Mouse (Mus musculus) ES-CJ7 (cell line): ENCODE data around the gene Dcst1.

Experiments
- DNase-seq: peaks from one replicate; pipeline ENCODE4 v3.0.0; 2011; ENCODE audit warnings: low read depth, low spot score

Gene Dcst1

DNA sequence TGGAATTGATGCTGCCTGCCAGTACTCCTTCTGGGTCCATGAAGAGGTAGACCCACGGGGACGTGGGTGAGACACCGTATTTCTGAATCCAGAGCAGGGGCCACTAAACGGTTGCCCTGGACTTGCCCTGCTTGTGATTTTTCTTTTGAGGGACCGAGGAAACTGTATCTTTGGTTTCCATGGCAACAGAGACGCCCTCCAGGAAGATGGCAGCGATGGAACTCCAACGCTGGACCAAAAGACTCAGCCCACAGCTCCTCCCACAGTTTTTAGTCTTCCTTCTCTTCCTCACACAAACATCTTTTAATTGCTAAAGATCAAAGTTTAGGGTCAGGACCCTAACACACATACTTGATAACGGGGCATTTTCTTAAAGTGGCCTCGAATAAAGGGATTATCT lies 33.0 kb downstream of the Dcst1 start:
- DNase-seq, result no peak

- DNase-seq, result no peak
Measured at GRCm38 (mm10) chr3:89331561-89331960, 33.5 kb downstream of the Dcst1 start.

GRCm38 (mm10) chr3:89330948-89331347 lies 34.1 kb downstream of the Dcst1 start:
- DNase-seq, result no peak

GRCm38 (mm10) chr3:89330346-89330745 lies 34.7 kb downstream of the Dcst1 start:
- no peak for DNase-seq

- peak; percentile 79 for DNase-seq
Measured at GRCm38 (mm10) chr3:89328623-89329022, 36.4 kb downstream of the Dcst1 start.

DNA sequence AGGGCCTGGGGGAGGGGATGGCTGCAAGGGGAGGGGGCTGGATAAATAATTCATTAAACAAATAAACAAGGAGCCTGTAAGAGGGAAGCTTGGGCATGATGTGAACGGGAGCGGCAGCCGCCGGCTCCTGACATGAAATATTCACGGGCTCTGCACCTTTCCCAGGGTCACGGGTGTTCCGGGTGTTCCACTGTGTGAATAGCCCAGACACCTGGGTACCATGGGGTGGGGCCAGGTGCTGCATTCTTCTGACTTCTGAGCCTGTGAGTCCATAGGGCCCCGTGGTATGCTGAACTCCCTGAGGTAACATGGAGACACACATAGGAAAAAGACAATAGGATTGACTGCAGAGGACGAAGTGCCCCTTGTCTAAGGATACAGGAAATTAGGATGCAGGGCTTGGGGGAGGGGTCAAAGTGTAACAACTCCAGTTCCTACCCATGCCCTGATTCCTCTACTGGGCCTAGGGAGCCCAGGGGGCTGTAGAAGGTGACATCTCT lies 37.6 kb downstream of the Dcst1 start:
- peak; percentile 74 for DNase-seq

DNA sequence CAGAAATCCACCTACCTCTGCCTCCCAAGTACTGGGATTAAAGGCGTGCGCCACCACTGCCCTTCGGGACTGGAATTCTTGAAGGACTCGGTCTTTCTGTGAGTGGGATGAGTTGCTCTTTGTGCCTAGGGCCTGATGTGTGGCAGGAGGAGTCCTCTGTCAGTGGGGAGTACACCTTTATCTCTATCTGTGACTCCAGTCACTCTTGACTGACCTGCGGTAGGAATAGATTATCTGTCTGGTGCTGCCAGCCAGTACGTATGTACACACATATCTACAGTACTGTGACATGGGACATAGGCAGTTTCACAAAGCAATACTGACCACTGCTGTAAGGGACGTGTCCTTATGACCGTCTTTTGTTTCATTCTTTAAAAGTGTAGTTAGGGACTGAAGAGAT lies 39.2 kb downstream of the Dcst1 start:
- DNase-seq, result no peak

DNA sequence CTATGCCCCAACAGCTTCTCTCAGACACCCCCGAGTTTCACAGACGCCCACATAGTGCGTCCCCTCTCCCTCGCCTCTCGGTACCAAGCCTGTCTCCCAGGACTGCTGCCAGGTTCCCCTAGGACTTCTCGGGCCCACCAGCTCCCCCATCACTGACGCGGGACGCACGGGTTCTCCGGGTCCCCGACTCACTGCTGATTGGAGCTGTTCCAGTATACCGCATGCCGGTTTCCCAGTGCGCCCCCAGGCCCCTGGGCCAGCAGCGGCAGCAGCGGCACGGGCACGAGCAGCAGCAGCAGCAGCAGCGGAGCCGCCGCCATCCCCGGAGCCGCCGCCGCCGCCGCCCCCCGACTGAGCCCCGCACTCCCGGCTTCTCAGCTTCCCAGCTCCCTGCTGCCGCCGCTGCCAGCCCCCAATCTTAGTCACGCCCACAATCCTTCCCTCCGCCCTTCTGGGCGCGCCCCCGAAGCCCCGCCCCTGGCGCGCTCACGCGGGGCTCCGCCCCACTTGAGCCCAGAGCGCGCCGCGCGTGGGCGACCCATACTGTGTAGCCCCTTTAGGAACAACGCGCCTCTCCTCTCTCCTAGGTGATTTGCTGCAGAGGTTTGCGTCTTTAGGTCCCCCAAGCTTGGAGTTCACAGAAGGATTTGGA lies 42.4 kb downstream of the Dcst1 start, which contains the start of gene Efna3:
Efna3 (minus strand) TSS at position 452 of the 652 bp plus-strand sequence.
- DNase-seq, result peak; percentile 80

DNA sequence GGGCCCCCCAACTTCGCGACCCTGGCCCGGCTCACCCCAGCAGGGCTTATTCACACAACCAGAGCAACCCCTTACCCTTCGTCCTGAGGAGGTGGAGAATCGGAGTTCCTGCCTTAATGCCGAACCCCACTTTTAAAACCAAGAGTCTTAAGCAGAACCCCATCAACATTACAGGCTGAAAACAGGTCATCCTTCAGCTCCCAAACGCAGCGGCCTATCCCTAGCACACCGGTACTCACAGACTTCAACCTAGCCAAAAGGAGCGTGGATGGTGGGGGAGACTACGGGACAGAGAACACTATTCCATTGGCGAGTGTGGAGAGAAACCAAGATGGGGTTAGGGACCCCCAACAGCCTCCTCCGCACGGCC lies 42.9 kb downstream of the Dcst1 start:
- no peak for DNase-seq

DNA sequence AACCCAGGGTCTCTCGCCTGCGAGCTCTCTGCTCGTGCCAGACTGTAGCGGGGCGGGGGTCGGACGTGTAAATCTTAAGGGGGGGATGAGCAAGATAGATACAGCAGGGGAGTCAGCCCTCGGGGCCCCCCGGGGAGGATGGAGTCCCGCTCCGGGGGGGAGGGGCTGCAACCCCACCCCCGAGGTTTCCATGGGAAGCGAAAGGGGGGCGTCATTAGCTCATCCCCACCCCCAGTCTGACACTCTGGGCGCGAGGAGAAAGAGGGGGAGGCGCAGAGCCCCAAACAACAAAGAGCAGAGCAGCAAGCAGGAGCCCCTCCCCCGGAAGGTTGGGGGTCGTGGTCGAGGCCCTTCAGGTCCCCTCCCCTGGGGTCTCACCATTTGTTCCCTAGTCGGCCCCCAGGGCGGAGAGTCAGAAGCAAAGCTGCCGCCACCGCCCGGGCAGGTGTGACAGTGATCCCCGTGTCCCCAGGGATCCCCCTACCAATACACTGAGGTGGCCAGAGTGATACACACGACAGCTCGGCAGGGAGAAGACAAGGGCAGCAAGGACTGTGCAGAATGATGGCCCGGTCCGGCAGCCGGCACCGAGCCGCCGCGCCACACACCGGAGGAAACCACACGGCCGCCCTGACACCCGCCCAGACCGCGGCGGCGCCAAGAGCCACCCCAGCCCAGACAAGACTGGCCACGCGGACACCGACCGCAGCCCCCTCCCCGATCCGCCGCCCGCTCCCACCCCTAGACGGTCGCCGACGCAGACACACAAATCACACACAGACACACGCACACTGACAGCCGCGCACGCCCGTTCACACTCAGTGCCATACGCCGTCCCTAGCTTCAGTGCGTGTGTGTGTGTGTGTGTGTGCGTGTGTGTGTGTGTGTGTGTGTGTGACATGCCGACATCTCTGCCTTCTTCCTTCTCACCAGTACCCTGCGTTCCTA lies 43.6 kb downstream of the Dcst1 start:
- DNase-seq, result no peak

DNA sequence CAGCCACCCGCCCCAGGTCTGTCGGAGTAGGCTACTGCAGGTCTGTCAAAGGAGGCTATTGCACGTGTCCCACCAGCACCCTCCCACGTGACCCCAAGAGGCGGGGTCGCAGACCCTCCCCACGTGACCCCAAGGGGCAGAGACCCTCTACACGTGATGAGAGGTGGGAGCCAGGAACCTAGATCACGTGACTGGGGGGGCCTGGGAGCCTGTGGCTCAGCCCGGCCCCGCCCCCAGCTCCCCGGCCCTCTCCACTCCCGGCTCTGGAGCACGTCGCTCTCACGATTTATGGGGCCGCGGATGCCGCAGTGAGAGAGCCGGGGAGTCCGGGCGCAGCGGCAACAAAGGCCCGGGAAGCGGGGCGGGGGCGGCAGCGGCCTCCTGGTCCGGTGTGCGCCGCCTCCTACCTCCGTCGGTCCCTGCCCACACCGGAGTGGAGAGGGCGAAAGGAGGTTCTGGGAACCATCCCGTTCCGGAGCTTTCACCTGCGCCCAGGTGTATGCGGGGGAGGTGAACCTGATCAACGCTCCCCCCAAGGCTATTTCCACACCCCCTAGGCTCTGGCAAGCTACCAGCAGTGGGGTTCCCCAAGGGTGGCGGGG lies 44.4 kb downstream of the Dcst1 start:
- peak; percentile 92 for DNase-seq

DNA sequence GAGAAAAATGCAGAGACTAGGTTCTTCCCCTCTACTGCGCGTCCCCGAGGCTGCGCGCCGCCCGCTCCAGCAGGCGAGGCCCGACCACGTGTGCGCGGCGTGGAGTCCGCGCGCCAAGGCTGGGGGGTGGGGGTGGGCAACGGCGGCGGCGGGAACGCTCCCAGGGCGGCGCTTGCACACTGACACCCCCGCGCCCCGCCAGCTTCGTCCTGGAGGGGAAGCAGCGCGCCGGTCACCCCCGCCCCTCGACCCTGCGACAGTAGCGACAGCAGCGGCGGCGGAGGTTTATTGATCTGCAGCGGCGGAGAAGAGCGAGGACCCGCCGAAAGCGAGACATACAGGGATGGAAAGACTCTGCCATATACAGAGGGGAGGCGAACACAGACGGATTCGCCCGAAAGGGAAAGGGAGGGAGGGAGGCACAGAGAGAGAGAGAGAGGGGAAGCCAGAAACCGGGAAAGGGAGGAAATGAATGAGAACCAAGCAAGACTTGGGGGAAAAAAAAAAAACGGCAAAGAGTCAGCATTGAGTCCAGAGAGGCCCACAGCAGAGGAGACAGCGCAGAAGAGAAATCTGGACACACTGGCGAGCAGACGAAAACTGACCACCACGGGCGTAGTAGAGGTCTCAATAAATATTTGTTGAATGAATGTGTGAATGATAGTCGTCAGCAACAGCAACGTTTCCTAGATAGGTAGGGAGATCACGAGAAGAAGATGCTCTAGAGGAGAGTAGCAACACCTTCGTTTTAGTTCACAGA lies 45.3 kb downstream of the Dcst1 start:
- no peak for DNase-seq

- no peak for DNase-seq
Measured at GRCm38 (mm10) chr3:89318971-89319590, 46.0 kb downstream of the Dcst1 start.

- DNase-seq, result no peak
Measured at GRCm38 (mm10) chr3:89318316-89318715, 46.7 kb downstream of the Dcst1 start.

- no peak for DNase-seq
Measured at GRCm38 (mm10) chr3:89317246-89317645, 47.8 kb downstream of the Dcst1 start.

DNA sequence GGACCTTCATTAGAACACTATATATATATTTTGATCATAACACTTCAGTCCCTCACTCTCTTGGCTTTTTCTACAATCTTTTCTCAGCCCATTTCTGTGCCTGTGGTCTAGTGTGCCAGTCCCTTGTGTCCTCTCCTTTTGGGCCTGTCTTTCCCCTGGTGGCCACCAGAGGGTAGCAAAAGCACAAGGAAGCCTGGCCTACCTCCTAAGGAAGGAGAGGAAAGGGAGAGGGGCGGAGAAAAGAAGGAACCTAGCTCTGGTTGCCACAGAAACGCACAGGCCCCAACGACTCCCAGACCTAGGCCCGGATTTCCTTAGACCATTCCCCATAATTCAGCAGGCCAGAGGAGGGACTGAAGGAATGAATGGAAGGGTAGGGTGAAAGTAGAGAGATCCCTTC lies 48.2 kb downstream of the Dcst1 start:
- DNase-seq, result peak; percentile 91

DNA sequence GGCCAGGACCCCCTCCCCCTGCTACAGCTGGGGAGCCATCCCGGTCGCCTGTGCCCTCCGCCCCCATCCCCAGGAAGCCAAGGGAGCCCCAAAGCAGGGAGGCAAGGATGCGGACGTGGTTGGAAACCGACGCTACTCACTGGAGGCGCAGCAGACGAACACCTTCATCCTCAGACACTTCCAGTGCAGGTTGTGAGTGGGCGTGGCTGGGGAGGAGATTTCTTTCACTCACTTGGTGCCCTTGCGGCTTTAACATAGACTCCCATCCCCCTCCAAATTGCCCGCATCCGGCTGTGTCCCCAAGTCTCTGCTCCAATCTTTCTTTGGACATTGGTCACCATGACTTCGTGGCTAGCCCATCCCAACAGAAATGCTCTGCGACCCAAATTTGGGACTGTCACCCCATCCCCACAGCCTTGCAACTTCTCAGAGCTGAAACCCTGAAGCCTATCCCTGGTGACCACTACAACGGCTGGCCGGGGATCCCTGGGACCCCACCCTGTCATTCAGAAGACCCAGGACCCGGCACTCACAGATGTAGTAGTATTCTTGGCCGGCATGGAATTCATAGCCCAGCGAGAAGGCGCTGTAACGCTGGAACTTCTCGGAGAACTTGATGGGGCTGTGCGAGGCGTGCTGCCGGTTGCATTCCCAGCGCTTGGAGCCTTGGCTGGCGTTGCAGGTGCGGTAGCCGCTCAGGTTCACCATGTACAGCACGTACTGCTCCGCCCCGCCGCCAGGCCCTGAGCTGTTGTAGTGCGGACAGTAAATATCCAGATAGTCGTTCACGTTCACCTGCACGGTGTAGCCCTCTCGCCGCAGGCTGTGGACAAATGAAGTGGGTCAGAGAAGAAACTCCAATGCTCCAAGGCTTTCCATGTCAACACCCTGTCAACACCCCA lies 48.9 kb downstream of the Dcst1 start:
- DNase-seq, result peak; percentile 80

DNA sequence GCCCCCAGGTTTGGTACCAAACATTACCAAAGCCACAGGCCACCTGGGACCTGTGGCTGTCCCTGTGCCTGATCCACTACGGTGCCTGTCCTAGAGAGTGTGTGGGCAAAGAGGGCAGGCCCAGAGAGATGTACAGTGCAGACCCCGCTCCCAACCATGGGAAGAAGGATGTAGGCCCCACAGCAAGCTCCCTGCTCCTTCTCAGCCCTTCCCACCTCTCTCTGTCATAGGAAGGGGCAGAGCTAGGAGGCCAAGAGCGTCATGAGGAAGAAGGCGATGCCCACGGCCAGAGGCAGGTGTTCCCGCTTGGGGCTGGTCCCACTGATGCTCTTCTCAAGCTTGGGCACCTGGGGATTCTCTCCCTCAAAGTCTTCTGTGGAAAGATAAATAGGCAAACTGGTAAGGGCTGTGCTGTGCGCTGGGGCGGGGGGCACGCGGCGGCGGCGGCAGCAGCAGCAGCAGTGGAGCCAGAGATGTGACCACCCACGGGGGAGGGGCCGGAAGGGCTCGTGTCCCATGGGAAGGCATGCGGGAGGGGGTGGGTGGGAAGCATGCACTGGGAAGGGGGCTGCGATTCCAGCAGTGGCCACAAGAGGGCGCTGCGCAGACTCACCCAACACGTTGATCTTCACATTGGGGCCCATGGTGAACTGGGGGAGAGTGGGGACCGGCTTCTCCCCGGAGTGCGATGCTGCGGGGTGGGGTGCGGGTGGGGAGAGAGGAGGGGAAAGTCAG lies 49.7 kb downstream of the Dcst1 start:
- DNase-seq, result peak; percentile 89

- DNase-seq, result no peak
Measured at GRCm38 (mm10) chr3:89314791-89315190, 50.3 kb downstream of the Dcst1 start.
